Mouse (Mus musculus) embryonic facial prominence, embryonic 10.5 days (tissue): Measurements from ENCODE around the gene Gna11. TPM values are rescaled to one million over a fixed set of nuclear protein-coding genes. Genes with fewer than 3 reads are reported as not detected.

Experiments used
- DNase-seq: peaks from one replicate; pipeline ENCODE4 v3.0.0-alpha.2; 2017; ENCODE audit warnings: low spot score
- H3K27ac ChIP-seq: fragments of 300-500 bp; sonication (generic); replicated peaks from 2 replicates; pipeline ENCODE4 v1.5.1; 2016; ENCODE audit warnings: mild to moderate bottlenecking
- H3K27me3 ChIP-seq: fragments of 300-500 bp; sonication (generic); replicated peaks from 2 replicates; pipeline ENCODE4 v1.6.1; 2016; ENCODE audit warnings: low read depth, mild to moderate bottlenecking; ENCODE audit not compliant: poor library complexity, severe bottlenecking
- H3K36me3 ChIP-seq: fragments of 300-500 bp; sonication (generic); replicated peaks from 2 replicates; pipeline ENCODE4 v1.6.1; 2016; ENCODE audit warnings: mild to moderate bottlenecking, moderate library complexity
- H3K4me1 ChIP-seq: fragments of 300-500 bp; sonication (generic); 2 replicates; pipeline ENCODE4 v1.6.1; 2016
- H3K4me3 ChIP-seq: fragments of 300-500 bp; sonication (generic); 2 replicates; pipeline ENCODE4 v1.5.1; 2016; ENCODE audit warnings: mild to moderate bottlenecking, moderate library complexity
- H3K9me3 ChIP-seq: fragments of 300-500 bp; sonication (generic); 2 replicates; pipeline ENCODE4 v1.6.1; 2016; ENCODE audit warnings: mild to moderate bottlenecking
- WGBS: fragments of 180-500 bp; shearing (Covaris S2); methylation state at CpG from one replicate; pipeline ENCODE4 v1.1.7; 2016; 5-methylcytosine and 5-hydroxymethylcytosine counted together
- polyA plus RNA-seq: library from polyadenylated mRNA; unstranded; fragments of >200 nt; fragmentation: Nextera tagmentation; extraction: Ambion mirVana; gene quantifications from 2 replicates; pipeline ENCODE4 v1.2.1, GENCODE M21; 2016

Gna11 gene
- polyA plus RNA-seq, 1 experiment from 2014 or later, result 79.0 TPM

GRCm38 (mm10) chr10:81507095-81507494 is 37.9 kb downstream of the Gna11 start:
- H3K27me3 ChIP-seq, result peaks cover 27% of the 10 kb centered on the region
- no peak overlapping the region for H3K4me3 ChIP-seq
- WGBS, result 39% methylated on average over 6 of the region's 6 CpGs
- no peak for DNase-seq
- H3K27ac ChIP-seq, result no peak overlapping the region
- H3K9me3 ChIP-seq, result no peaks in the 10 kb centered on the region
- peaks cover 12% of the 10 kb centered on the region for H3K4me1 ChIP-seq
- H3K36me3 ChIP-seq, result no peaks in the 10 kb centered on the region

- Histone ChIP-seq H3K36me3 (no peaks in the 10 kb centered on the region), H3K27me3 (peaks cover 16% of the 10 kb centered on the region), H3K4me3 (no peak overlapping the region), H3K27ac (no peak overlapping the region), H3K4me1 (peaks cover 8% of the 10 kb centered on the region), H3K9me3 (no peaks in the 10 kb centered on the region)
- WGBS, result 80% methylated on average over 15 of the region's 15 CpGs
- no peak for DNase-seq
These were observed 39.9 kb downstream of the Gna11 start for GRCm38 (mm10) chr10:81505016-81505664.

GRCm38 (mm10) chr10:81502658-81503057 is 42.3 kb downstream of the Gna11 start:
- Histone ChIP-seq H3K36me3 (no peaks in the 10 kb centered on the region), H3K4me3 (peak overlapping the region; percentile 52), H3K27me3 (peaks cover 12% of the 10 kb centered on the region), H3K4me1 (peaks cover 14% of the 10 kb centered on the region), H3K27ac (no peak overlapping the region; the same call in 1 of the 2 replicates), H3K9me3 (no peaks in the 10 kb centered on the region)
- WGBS, result 9% methylated on average over 36 of the region's 36 CpGs
- peak; percentile 89 for DNase-seq

- no peak overlapping the region for H3K4me3 ChIP-seq
- DNase-seq, result no peak
- peaks cover 12% of the 10 kb centered on the region for H3K27me3 ChIP-seq
- H3K4me1 ChIP-seq, result peaks cover 19% of the 10 kb centered on the region
- no peak overlapping the region for H3K27ac ChIP-seq
- no peaks in the 10 kb centered on the region for H3K9me3 ChIP-seq
- H3K36me3 ChIP-seq, result no peaks in the 10 kb centered on the region
- WGBS, result 83% methylated on average over 5 of the region's 5 CpGs
These were observed 43.1 kb downstream of the Gna11 start for GRCm38 (mm10) chr10:81501863-81502262.

- H3K27ac ChIP-seq, result no peak within 1 kb of the TSS
- no peak for DNase-seq
- no peak within 1 kb of the TSS for H3K4me3 ChIP-seq
- H3K9me3 ChIP-seq, result no peaks in the 10 kb centered on the region
- peaks cover 12% of the 10 kb centered on the region for H3K27me3 ChIP-seq
- H3K36me3 ChIP-seq, result no peaks in the 10 kb centered on the region
- H3K4me1 ChIP-seq, result peaks cover 25% of the 10 kb centered on the region
- WGBS, result 84% methylated on average over 3 of the region's 3 CpGs
These were observed 45.0 kb downstream of the Gna11 start, which contains the start of gene S1pr4 for GRCm38 (mm10) chr10:81500032-81500431. Gene S1pr4, minus strand, starts transcription at chr10:81500132.

GRCm38 (mm10) chr10:81499250-81499901 is 45.6 kb downstream of the Gna11 start:
- Histone ChIP-seq H3K27ac (no peak overlapping the region), H3K36me3 (peaks cover under 1% of the 10 kb centered on the region; the same call in 1 of the 2 replicates), H3K4me1 (peaks cover 31% of the 10 kb centered on the region), H3K9me3 (no peaks in the 10 kb centered on the region), H3K4me3 (no peak overlapping the region), H3K27me3 (peaks cover 12% of the 10 kb centered on the region)
- no peak for DNase-seq
- WGBS, result 78% methylated on average over 23 of the region's 23 CpGs

- Histone ChIP-seq H3K9me3 (no peaks in the 10 kb centered on the region), H3K27ac (no peak overlapping the region; the same call in 1 of the 2 replicates), H3K4me3 (peak overlapping the region; percentile 14), H3K36me3 (peaks cover 9% of the 10 kb centered on the region), H3K4me1 (peaks cover 39% of the 10 kb centered on the region), H3K27me3 (peaks cover 9% of the 10 kb centered on the region)
- 86% methylated on average over 38 of the region's 38 CpGs for WGBS
- no peak for DNase-seq
These were observed 46.4 kb downstream of the Gna11 start for GRCm38 (mm10) chr10:81498316-81499249.

GRCm38 (mm10) chr10:81497401-81498270 is 47.4 kb downstream of the Gna11 start:
- H3K27ac ChIP-seq, result peak overlapping the region; percentile 86; the same call in 1 of the 2 replicates
- no peak for DNase-seq
- H3K9me3 ChIP-seq, result no peaks in the 10 kb centered on the region
- H3K4me1 ChIP-seq, result peaks cover 42% of the 10 kb centered on the region
- H3K36me3 ChIP-seq, result peaks cover 18% of the 10 kb centered on the region
- WGBS, result 88% methylated on average over 17 of the region's 17 CpGs
- H3K4me3 ChIP-seq, result peak overlapping the region; percentile 93
- no peaks in the 10 kb centered on the region for H3K27me3 ChIP-seq

- peaks cover 42% of the 10 kb centered on the region for H3K4me1 ChIP-seq
- H3K27me3 ChIP-seq, result no peaks in the 10 kb centered on the region
- 48% methylated on average over 4 of the region's 4 CpGs for WGBS
- H3K36me3 ChIP-seq, result peaks cover 25% of the 10 kb centered on the region
- no peak for DNase-seq
- peak overlapping the region; percentile 86 for H3K27ac ChIP-seq
- H3K4me3 ChIP-seq, result peak overlapping the region; percentile 93
- no peaks in the 10 kb centered on the region for H3K9me3 ChIP-seq
These were observed 48.0 kb downstream of the Gna11 start for GRCm38 (mm10) chr10:81496969-81497368.

GRCm38 (mm10) chr10:81496264-81496901 is 48.6 kb downstream of the Gna11 start, which contains the start of gene Ncln:
Gene Ncln, minus strand, starts transcription at chr10:81496392.
- Histone ChIP-seq H3K4me1 (peaks cover 42% of the 10 kb centered on the region), H3K9me3 (no peaks in the 10 kb centered on the region), H3K27me3 (no peaks in the 10 kb centered on the region), H3K27ac (peak within 1 kb of the TSS; percentile 86), H3K36me3 (peaks cover 31% of the 10 kb centered on the region), H3K4me3 (peak within 1 kb of the TSS; percentile 93)
- WGBS, result under 1% methylated on average over 45 of the region's 45 CpGs
- peak; percentile 98 for DNase-seq

GRCm38 (mm10) chr10:81495616-81496263 is 49.2 kb downstream of the Gna11 start:
- no peaks in the 10 kb centered on the region for H3K27me3 ChIP-seq
- no peaks in the 10 kb centered on the region for H3K9me3 ChIP-seq
- peaks cover 37% of the 10 kb centered on the region for H3K36me3 ChIP-seq
- peaks cover 42% of the 10 kb centered on the region for H3K4me1 ChIP-seq
- H3K27ac ChIP-seq, result peak overlapping the region; percentile 86
- peak overlapping the region; percentile 93 for H3K4me3 ChIP-seq
- DNase-seq, result no peak
- WGBS, result 2% methylated on average over 41 of the region's 41 CpGs
